Mouse (Mus musculus): ENCODE results near the gene Snrpc.

DNA sequence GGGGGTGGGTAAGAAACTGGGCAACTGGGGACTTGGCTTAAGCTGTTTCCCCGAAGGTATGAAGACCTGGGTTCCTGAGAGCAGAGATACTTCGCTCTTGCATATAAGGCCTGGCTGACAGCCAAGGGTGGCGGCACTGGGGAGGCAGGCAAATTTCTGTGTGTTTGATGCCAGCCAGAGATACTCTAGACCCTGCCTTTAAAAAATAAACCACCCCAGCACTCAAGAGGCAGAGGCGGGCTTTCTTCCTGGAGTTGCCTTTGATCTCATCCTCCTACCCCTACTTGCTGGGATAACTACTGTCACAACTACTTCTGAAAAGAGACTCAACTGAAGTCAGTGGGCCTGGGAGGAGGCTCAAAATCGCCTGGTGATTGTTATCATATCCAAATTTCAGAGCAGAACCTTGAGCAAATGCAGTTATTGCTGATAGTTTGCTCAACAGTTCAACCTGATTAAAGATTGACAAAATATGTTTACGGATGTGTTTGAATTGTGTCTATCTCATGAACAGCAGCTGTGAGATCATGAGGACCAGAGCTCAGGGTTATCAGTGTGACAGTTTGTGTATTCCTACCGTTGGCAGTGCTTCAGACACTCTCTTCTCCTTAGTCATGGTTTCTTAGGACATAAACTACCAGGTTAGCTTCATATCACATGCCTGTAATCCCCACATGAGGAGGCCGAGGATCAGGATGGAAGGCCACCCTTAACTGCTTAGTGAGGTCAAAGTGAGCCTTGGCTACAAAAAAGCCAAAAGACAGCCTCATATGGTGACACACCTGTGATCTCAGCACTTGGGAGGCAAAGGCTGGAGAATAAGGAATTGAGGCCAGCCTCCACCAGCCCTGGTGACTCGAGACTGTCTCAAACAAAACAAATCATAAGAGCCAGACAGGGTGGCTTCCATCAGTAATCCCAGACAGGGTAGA lies 16.3 kb upstream of the Snrpc start:
- TF ChIP-seq CTCF (IDR thresholded peaks at IDR 0.05; ENCODE audit: extremely low read depth, insufficient read length, insufficient replicate concordance, low read depth, low read length) = no peak
- no peak for TF ChIP-seq POLR2A (IDR thresholded peaks at IDR 0.05; ENCODE audit: low read depth, low read length)
